Mouse (Mus musculus) c-Kit-negative CD71-positive TER-119-positive erythroid progenitor cells, embryonic 14.5 days (primary cell): ENCODE data around the gene Gm9844.
"Not testable (repeated sequence)": the region's sequence is repeated elsewhere in the genome, so short reads cannot be mapped to it uniquely, and the experiment has no call there.

Experiments used
- DNase-seq: peaks from one replicate; pipeline ENCODE4 v3.0.0-alpha.2; 2013; ENCODE audit warnings: low read depth, low spot score

Gm9844 gene

DNA sequence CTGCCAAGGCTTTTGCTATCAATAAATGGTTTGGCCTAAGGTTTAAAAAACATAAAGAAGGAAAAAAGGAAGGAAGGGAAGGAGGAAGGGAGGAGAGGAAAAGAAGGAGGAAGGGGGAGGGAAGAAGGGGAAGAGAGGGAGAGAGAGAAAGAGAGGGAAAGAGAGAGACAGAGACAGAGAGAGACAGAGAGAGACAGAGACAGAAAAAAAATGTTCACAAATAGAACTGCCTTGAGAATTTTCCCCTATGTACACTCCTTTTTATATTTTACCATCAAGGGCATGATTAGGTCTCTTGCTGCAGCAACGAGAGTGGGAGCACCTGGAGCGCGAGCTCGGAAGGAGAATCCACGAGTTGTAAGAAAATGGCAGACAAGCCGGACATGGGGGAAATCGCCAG is at the start of gene Gm9844:
Gm9844 (plus strand) TSS at position 301 of the 400 bp plus-strand sequence.
- no peak for DNase-seq

DNA sequence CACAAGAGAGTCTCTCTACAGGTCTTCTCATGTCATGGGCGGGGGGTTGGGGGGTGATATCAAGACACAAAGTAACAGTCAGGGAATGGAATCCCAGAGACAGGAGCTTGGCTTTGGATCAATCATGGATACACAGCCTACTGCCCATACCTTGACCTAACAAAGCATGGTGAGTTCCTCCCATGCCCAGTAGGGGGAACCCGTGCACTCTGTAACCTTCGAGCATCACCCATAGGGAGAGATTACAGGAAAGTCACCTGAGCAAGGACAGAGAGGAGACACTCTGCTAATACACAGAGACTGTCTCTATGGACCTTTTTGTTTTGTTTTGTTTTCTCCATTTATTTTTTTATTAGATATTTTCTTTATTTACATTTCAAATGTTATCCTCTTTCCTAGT is 44.5 kb upstream of the Gm9844 start:
- peak; percentile 75 for DNase-seq

DNA sequence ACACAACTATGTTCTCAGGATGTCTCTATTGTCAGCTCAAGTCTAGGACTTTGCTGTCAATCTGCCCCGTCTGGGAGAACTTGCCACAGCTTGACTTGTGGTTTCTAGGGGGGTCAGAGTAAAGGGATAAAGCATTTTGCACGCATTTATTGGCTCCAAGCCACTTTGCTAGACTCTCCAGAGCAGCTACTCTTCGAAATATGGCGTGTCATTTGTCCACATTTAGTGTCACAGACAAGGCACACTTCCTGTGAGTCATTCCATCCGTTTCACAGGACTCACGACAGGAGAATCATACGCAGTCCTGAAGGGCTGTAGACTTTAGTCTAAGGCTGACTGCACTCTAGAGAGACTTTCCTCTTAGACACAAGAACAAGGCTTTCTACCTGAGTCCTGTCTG is 37.6 kb upstream of the Gm9844 start:
- no peak for DNase-seq

DNA sequence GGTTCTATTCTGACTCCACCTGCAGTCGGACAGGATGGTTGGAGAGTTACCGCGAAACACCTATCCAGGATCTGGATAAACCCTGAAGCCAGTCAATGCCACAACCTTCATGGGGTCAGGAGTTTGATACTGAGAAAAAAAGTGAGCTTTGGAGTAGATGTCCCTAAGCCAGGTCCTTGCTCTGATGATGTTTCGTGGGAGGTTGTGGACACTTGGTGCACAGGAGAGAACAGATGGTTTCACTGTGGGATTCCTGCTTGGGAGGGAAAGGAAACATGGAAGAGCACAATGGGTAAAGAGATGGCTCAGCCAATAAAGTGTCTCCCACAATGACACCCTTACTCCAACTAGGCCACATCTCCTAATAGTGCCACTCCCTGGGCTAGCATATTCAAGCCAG is 34.8 kb upstream of the Gm9844 start:
- no peak for DNase-seq

DNA sequence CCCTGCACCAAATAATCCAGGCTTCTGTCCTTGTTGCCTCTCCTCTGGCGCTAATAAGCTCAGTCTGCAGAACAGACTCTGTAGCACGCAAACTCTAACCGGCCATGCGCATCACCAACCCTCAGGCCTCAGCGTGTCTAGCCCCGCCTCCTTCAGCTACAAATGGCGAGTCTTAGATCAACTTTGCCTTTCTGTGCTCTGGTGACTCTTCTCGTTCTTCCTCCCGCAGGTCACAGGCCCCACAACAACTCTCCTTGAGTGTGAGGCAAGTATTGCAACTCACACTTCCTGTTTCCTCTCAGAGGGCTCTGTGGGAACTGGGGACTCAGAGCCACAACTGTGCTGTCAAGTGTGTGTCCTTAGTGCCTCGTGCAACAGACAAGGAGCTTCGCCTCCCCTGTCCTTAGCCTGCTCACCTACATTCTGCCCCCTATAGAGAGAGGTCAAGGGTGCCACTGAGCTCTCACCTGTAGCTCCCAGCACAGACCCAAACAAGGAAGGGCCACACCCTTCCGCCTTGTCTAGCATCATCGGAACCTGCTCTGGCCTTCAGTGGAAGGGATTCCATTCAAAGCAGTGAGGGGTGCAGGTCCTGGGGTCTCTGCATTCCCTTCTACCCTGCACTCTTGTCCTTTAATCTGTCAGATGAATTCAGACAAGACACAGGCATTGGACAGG is 23.1 kb upstream of the Gm9844 start:
- not testable (repeated sequence) for DNase-seq

DNA sequence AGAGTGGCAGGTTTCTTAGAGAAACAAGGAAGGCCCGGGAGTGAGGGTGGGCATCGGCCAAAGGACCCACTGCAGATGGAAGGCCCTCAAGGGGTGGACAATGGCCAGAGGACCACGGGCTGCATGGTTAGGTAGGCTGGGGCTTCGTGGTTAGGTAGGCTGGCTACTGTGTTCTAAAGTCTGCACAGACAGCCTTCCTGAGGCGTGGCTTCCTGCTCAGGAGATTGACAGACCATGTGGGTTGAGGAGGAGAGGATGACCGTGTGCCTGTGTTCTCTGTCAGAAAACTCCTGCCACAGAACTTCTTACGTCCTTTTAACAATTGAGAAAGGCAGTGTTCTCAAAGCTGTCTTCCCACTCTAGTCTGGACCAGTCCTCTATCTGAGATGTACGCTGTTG is 22.6 kb upstream of the Gm9844 start:
- DNase-seq: no peak

DNA sequence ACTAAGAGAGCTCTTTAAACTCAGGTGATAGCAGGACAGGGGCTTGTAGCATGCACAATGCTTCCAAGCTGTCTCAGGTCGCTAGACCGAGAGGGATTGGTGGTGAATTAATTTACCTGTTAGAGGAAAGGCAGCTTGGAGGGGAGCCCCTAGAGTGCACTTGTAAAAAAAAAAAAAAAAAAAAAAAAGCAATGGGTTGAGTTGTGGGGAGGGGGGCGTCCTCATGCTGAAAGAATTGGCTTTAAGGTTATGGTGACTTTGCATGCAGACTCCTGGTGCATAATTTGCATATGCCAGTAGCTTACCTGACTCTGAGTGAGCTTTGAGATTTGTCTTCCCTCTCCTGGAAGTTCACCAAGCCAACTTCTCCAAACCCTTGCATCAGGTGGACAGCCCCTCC is 21.7 kb upstream of the Gm9844 start:
- no peak for DNase-seq

DNA sequence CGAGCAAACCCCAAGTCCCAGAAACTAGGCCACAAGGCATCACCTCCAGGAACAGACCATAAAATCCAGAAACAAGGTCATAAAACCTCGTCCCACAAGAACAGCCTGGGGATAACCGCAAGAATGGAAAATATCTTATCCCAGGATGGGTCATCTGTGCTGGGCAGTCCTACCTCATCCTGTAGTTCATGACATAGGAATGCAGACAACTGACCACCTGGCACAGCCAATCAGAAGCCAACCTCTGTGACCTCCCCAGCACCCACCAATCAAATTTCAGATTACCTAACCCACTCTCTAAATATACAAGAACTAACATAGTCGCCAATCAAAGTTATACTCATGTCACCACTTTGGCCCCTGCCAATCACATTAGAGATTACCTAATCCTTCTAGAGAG is 21.0 kb upstream of the Gm9844 start:
- DNase-seq: no peak

DNA sequence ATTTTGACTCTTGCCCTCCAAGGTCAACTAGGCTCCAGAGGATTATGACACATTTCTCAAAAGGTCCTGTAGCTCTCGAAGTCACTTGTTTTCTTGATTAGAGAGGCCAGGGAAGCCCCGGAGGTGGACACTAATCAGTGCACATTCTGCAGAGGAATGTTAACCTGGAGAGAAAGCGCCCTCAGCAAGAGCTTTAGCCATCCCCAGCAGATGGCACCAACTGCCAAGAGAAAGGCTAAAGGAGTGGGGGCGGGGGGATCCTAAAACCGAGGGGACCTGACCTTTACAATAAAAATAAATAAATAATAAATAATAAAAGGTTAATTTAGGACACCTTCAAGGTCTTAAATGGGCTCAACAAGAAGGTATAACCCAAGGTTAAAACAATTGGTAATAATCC is 17.9 kb upstream of the Gm9844 start:
- no peak for DNase-seq

DNA sequence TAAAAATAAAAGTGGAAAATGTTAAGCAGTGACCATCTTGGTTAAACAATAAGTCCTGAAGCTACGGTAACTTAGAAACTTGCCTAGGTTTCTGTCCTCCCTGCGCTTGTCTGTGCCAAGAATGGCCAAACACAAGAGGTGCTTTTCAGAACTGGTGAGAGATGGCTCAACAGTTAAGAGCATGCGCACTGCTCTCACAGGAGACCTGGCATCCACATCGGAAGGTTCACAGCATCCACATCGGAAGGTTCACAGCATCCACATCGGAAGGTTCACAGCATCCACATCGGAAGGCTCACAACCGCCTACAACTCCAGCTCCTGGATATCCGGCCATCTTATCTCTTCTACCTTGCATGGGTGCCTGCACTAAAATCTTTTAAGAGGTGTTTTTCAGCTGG is 16.8 kb upstream of the Gm9844 start:
- no peak for DNase-seq

DNA sequence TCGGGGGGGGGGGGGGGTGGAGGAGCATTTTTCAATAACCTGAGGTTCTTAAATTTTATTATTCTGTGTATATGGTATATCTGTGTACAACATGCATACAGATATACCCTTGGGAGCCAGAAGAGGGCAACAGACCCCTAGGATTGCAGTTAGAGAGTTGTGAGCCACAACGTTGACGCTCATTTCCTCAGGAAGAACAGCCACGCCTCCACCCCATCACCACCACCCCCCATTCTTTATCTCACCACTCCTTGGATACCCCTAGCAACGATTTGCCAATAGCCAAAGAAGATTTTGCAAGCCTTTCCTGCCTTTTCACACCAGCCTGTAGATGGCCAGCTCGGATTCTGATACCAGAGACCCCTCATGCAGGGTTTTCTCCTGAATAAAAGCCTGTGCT is 16.3 kb upstream of the Gm9844 start:
- peak; percentile 40 for DNase-seq

DNA sequence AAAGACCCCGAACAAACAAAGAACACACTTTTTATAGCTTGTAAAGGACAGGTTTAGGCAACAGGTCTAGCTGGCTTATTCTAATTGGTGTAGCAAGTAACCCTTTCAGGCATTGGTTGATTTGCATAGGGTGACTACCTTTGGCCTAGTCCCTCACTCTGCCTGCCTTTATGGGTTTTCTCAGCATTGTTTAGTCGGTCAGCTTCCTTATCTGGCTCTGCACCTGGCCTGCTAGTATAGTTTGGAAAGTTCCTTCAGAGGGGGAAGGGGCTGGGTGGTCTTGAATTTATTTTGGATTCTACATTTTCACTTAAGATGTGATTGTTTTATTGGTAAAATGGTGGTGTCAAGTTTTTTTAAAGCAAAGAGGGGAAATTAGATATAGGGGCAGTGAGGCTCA is 15.4 kb upstream of the Gm9844 start:
- not testable (repeated sequence) for DNase-seq

DNA sequence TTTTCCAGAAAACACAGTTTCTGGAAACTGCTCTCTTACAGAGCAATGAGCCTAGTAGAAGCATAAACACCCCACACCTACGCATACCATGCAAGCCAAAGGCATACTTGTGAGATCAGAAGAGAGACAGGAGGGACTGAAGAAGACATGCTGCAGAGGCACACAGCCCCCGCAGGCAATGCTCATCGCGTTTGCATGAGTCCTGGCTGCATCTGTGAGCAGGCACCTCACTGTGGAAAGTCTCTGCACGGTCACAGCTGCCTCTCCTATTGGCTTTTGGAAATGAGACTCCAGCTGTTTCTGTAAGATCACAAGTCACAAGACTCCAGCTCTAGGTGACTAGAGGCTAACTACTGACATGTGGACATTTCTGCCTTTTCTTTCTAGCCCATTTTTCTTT is 11.9 kb upstream of the Gm9844 start:
- DNase-seq: no peak

DNA sequence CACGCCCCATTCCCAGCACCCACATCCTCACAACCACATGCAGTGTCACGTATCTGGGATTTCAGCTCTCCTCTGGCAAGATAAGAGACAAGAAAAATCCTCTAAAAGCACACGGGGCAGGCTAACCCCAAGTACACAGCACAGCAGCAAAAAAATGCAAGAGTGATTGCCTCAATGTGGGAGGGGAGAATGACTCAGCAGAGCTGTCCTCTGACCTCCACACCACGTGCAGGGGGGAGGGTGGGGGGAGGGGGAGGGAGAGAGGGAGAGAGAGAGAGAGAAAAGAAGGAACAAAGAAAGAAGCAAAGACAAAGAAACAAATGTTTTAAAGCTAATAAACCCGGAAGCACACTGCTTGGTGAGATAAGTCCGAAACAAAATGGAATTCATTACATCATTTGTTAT is 11.1 kb upstream of the Gm9844 start:
- peak; percentile 70 for DNase-seq

DNA sequence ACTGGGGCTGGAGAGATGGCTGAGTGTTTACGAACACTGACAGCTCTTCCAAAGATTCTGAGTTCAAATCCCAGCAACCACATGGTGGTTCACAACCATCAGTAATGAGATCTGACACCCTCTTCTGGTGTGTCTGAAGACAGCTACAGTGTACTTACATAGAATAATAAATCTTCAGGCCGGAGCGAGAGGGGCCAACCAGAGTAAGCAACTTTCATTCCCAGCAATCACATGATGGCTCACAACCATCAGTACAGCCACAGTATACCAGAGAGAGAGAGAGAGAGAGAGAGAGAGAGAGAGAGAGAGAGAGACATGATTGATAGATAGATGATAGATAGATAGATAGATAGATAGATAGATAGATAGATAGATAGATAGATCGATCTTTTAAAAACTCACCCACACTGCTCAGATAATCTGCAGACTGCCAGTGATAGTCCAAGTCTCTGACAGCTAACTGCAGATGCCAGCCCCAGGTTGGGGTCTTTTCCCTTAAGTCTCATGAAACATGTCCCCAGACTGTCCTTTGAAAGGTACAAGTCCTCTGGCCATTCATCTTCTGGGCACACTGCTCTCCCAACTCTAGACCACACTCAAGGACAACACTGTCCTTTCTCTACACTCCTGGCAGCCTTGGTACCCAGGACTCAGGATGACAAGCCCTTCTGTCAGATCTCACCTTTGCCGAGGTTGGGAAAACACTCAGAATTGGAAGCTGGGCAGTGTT is 10.3 kb upstream of the Gm9844 start:
- peak; percentile 30 for DNase-seq

DNA sequence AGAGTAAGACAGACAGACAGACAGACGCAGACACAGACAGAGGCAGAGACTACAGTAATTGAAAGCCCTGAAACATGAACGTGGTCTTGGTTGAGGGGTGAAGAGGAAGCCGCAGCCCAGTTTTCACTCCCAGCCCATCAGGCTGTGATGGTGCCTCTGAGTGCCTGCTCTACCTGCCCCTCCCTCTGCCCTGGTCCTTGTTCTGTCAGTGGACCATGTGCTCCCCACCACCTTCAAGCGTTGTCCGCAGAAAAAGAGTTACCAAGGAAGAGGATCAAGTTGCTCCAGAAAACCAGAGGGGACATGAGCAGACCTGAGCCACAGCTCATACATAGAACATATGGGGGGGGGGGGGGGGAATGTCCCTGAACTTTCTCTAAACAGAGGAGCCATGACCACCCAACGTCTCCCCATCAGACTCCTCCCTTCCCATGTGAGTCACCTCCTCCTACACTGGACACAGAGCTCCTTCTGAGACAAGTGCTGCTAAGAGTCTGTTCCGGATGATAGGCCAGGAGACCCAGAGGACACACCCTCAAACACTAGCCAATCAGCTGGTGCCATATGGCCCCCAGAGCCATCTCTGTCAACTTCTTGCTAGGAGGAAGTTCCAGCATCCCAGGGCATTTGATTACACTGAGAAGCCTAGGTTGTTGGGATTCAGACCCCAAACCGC is 9.3 kb upstream of the Gm9844 start:
- peak; percentile 88 for DNase-seq

DNA sequence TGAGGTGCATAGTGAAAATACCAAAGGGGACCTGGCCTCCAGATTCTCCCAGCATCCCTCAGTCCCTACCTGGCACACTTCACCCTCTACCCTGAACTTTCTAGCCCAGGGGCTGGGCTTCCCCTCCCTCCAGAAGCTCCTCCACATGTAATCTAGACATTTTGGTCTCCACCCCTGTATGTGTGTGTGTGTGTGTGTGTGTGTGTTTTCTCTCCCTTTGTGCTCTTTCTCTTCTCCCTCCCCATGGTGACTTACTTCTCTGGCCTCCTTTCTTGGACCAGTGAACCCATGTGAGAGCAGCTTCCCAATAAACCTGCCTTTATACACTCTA is 8.8 kb upstream of the Gm9844 start:
- no peak for DNase-seq

DNA sequence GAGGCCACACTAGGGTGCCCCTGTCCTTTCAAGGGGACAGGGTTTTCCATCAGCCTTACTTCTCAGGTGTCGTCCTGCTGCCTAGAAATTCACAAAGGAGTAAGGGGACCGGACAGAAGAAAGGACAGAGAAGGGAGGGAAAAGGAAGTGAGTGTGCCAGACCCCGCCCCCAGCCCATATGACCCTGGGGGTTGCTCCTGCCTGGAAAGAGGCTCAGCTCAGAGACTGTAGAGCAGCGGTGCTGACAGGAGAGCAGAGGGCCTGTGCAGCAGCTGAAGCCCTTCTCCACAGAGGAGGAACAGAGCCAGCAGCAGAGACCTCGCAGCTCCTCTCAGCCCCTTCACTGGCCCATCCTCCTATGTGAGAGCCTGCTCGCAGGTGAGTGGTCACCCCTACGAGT is 8.3 kb upstream of the Gm9844 start:
- no peak for DNase-seq

DNA sequence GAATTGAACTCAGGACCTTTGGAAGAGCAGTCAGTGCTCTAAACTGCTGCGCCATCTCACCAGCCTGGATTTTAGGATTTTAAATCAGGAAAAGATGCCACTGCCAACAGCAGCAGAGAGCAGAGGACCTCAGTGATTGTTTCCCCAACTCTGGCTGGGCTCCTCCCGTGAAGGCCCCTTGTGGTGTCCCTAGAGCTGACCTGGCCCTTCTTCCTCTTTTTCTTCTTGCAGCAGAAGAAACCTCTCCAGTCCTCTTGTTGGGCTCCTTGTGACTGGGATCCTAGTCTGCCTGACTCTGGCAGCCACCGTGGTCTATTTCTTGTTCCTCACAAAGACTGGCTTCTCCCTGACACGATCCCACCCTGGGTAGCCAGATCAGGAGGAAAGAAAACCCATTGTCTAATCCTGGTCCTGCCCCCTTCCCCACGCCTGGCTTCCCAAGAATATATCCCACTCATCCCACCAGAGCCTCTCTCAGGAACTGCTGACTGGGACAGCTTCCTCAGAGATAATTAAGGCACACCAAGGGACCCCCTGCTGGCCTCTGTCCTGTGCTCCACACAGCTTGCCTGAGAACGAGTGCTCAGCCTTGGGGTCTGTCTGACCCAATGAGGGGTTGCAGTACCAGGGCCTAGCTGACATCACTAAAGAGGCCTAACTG is 5.4 kb upstream of the Gm9844 start:
- no peak for DNase-seq

DNA sequence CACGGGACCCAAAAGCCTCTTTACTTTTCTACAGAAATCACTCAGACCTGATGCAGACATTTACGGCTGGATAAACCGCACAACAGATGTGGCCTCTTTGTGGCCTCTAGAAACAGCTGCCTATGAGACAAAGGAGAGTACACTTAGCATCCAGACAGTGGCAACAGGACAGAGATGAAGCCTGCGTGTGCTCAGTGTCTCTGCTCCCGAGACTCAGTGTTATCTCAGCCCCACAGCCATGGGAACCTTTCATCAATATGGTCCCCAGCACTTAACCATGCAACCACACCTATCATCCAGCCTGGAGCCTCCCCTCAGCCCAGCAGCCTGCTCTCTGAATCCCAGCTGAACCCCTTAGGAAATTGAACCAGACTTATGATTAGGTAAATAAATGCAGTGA is 2.8 kb upstream of the Gm9844 start:
- peak; percentile 78 for DNase-seq

DNA sequence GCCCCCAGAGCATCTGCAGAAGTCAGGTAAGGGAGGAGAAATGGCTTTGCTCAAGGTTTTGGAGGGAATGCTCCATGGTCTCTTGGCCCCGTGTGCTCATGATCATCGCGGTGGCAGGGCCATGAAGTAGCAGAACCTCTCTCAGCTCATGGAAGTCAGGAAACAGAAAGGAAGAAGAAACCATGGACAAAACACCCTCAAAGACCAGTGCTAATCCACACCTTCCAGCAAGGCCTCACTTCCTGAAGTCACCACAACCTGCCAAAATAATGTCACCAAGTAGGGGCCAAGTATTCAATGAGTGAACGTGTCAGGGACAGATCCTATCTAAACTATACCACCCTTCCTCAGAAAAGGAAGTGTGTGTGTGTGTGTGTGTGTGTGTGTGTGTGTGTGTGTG is 840 bp downstream of the Gm9844 start:
- no peak for DNase-seq

DNA sequence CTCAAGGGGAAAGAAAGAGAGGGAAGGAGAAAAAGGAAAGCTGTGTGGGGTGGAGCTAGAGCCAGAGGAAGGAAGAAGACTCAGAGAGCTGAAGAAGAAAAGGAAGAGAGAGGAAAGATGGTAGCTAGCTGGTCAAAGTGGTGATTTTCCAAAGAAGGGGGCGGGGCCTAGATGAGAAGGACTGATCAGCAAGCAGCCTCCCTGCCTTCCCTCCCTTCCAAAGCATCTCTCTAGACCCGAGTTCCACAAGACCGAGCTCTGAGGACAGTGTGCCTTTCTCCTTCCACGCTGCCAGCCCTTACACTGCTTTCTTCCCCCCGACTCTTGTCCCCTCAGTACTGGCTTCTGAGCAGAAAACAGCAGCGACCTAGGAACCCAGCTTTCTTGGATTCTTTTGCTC is 2.1 kb downstream of the Gm9844 start:
- no peak for DNase-seq

DNA sequence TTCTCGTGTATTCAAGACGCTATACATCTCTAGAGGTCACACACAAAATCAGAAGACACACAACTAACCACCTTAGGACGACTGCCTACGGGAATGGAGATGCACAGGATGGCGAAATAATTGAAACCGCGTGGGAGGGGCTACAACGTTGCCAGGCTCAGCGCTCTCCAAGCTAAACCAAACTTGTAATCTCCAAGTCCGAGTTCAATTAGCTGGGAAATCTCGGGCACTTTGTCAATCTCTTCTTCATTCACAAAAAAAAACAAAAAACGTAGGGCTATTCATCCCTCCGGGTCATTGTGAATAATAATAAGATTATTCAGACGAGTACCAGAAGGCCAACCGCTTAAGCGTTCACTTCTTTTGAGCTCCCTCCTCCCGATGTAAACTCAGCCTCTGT is 7.1 kb downstream of the Gm9844 start:
- DNase-seq: no peak
